Mouse (Mus musculus): ENCODE results near the gene Atp11a. TPM values are rescaled to one million over a fixed set of nuclear protein-coding genes. Genes with fewer than 3 reads are reported as not detected.

Gene Atp11a
- total RNA-seq, 2 experiments from 2014 or later: 87.1 to 88.6 TPM

DNA sequence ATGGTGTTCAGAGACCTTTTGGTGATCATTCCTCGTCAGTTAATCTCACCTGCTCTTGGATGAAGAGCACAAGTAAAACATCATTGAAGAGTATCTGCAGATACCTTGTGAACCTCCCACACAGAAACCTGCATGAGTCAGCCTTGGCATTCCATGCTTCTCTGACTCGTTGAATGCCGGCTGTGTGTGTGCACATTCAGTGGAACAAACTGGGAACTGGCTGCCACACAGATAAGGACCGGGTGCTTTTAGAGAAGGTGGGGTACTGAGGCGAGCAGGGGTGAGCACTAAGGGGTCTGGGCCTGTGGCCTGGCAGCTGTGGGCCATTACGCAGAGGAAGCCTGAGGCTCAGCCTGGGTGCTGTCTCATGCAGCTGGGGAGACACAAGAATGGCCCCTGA lies 11.9 kb downstream of the Atp11a start:
- intact Hi-C loops (cut with DNase I): no loop called here

DNA sequence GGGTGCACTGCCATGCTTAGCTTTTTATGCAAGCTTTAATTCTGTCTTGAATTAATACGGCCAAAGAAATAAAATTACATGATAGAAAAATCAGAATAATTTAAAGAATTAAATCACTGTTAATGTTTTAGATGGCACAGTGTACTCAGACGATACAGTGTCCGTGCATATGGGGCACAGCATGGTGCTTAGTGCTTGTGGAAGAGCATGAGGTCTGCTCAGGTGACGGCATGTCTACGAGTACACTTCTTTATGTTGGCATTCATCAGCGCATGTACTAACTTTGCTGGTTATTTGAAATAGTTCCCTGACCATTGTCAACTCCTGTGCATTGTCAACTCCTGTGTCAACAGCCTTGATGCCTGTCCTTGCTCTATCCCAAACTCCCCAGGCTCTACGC lies 12.5 kb downstream of the Atp11a start:
- intact Hi-C loops (cut with DNase I): no loop called here
- no peak for DNase-seq

More for the DNA sequence above, 11.9 kb downstream of the Atp11a start:
- DNase-seq: no peak

DNA sequence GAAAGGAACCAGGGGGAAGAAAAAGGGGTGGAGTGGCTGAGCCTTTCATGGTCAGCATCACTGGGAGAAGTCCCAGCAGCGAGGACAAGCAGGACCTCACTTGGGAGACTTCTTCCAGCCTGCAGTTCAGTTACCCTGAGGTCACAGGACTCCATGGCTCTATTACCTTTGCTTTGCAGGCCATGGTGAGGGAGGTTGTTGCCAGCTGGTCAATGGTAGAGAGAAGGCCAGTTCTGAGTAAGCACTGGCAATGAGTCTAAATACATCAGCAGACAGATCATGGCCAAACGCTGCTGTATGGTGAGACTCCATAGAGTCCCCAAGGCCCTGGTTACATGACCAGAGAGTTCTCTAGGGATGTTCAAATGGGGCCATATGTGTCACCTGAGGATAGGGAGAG lies 15.5 kb downstream of the Atp11a start:
- intact Hi-C loops (cut with DNase I): no loop called here
- DNase-seq: no peak

DNA sequence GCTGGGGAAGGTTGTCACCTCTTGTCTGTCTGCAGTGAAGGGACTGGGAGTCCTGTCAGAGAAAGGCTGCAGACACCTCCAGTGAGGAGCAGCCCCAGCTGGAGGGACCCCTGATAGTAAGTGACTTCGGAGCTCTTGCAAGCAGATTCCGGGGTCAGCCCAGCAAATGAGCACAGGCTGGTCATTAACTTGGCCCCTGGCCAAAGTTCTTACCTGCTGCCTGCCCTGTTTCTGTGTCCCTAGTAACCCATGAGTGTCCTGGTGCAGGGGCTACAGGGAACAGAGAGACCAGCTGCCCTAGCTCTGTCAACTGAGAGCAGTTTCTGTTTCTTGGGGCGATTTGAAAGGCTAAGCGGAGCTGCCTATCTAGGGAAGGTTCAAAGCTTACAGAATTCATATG lies 17.1 kb downstream of the Atp11a start:
- DNase-seq: no peak
- intact Hi-C loops (cut with DNase I): no loop called here

DNA sequence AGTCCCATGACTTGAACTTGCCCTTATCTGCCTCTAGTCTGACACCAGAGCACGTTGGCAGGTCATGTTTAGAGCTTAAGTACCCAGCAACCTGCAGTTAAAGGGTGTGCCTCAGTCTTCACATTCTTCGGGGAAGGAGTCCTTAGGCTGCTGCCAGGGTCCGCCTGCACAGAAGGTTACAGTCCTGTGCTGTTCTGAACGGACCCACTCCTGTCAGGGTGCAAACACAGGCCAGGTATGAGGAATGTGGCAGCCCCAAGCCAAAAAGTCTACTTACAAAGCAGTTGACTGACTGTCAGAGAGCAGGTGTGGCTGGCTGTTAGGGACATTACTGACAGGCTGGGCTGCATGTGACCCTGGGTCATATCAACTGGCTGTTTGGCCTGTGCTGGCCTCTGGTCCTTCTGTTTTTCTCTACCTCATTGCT lies 18.1 kb downstream of the Atp11a start:
- intact Hi-C loops (cut with DNase I): no loop called here
- peak; percentile 48 to 64 for DNase-seq

DNA sequence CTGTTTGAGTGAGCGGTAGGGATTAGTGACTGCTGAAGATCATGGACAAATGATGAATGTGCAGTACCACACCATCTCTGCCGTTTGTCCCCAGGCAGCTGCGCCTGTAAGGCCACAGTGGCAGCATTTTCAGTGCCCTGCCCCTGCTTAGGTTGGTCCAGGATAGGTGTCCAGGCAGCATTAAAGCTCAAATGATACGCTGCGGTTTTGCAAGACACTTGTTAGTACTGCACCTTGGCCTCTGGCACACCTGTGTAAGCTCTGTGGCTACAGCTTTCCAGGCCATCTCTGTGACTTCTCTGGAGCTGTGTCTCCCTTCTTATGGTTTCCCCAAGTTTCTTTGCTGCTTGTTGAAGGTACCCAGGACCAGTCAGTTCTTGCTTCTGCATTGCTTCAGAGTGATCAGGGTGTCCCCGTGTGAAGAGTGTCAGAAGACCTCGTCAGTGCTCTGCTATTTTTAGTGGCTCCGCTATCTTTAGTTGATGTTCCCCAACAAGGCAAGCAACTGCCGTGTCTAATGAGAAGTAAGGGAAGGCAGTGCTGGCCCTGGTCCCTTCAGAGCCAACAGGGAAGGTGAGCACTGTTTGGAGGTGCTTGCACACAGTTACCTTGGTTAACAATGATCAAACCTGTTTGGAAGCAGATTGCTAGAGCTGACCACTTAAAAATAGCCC lies 18.6 kb downstream of the Atp11a start:
- intact Hi-C loops (cut with DNase I): no loop called here
- peak; percentile 38 to 57 for DNase-seq

DNA sequence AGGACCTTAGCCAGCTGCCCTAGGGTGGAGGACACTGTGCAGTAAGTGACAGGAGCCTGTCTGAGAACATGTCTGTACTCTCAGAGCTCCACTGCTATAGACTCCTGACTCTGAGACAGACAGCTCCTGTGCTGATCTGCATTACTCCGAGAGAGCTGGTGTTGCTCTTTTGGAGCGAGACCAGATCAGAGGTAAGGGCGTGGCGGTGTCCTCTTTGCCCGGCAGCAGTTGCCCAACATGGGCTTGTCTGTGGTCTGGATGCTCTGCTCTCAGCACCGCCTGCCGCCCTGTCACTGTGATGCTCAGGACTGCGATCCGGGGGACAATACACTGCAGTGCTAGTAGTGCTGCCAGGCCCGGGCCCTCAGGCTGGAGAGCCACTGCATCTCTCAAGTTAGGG lies 19.4 kb downstream of the Atp11a start:
- DNase-seq: peak; percentile 50 to 61
- intact Hi-C loops (cut with DNase I): no loop called here

DNA sequence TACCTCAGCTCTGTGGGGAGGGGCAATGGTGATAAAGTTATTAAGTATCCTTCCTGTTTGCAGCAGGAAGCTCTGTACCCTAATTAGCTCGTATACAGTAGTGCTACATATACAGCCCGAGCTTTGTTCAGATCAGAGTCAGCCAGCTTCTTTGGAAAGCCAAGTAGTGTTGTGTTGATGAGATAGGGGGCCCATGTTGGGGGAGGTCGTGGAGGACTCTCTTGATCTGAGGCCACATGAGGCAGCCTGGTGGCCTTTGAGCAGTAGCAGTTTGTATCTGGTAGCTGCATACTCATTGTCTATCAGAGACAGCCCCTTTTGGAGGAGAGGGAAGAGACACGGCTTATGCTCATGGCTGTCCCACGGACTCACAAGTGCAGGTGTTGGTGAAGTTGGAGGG lies 20.4 kb downstream of the Atp11a start:
- intact Hi-C loops (cut with DNase I): no loop called here
- no peak for DNase-seq

DNA sequence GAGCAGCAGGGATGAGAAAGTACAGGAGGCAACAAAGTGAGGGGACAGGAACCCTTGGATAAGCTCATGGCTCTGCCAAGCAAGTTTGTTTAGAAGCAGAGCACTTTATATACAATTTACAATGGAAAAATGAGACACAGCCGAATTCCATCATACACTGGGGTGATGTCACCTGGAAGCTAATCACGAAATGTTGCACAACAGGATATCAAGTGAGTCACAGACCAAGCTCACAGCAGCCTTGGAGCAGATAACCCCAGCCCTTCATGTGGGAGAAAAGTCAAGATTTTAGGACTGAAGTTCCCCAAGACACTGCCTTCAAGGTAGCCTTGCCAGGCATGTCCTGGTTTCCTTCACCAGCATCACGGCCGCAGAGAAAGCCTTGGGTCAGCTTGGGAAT lies 22.7 kb downstream of the Atp11a start:
- peak; percentile 44 to 62 for DNase-seq
- intact Hi-C loops (cut with DNase I): no loop called here

DNA sequence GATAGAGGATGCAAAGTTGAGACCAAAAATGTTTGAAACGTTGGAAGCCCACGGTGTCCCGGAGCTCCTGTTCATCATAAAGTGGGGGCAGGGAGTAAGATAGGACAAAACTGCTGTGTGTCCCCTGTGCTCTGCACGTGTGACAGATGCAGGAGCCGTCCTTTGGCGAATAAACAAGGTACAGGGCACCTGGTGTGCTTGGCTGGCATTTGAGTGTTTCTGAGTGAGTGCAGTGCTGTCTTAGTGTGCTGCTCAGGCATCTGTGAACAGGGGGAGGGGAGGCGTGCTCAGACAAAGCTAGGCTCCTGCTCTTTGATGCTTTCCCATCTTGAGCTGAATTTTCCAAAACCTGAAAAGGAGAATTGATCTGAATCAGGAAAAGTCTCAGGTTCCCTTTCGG lies 28.7 kb downstream of the Atp11a start:
- intact Hi-C loops (cut with DNase I): no loop called here
- no peak for DNase-seq

DNA sequence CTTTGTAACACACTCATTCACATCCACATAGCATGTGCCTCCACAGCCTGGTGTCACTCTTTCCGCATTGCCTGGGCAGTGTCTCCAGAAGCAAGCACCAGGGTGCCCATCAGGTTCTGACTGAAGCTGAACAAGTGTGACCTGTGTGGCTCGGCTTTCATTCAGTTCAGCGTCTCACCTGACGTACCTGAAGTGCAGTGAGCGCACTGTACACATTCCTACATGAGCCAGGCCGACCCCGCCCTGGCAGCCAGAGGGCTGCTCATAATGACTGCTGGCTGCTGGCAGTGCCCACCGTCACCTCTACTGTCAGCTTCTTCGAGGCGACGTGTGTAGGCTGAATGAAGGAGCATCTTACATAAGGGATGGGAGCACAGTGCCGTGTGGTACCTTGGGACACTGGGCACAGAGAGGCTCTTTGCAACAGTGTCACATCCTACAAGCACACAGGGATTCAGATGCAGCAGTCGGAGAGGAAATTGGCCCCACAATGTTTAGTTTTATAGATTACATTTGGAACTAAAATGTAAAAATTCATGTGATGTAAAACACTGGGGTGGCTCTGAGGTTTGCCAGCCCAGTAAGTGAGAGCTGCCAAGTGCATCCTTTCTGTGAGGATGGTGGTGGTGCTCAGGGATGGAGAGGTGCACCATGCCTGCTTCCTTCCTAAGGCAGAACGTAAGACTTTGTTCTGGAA lies 29.6 kb downstream of the Atp11a start:
- no peak for DNase-seq
- intact Hi-C loops (cut with DNase I): no loop called here

DNA sequence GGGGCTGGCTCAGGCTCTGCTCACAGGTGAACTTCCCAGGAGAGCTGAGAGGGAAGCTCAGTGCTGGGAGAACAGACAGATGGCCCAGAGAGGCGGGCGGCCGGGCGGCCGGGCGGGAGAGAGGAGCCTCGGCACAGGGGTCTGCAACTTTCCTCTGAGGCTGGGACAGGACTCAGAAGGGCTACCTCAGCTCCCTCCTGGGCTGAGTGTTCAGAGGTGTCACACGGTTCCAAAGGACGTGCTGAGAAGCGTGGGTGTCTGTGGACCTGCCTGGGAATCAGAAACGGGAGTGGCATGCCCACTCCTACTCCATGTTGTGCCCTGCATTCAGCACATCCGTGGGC lies 30.1 kb downstream of the Atp11a start:
- intact Hi-C loops (cut with DNase I): no loop called here
- no peak for DNase-seq

DNA sequence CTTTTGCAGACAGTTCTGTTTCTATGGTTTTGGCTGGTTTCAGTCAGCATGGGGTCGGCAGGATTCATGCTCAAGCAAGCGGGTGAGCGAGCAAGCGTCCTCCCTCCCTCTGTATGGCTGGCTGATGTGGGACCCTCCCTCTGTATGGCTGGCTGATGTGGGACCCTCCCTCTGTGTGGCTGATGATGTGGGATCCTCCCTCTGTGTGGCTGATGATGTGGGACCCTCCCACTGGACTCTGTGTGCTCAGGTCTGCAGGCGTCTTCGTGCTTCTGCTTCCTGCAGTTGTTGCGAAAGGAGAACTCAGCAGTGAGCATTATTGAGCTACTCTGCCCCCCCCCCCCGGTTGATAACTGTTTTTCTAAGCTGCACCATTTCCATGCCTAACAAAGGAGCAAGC lies 30.6 kb downstream of the Atp11a start:
- intact Hi-C loops (cut with DNase I): no loop called here
- no peak for DNase-seq

DNA sequence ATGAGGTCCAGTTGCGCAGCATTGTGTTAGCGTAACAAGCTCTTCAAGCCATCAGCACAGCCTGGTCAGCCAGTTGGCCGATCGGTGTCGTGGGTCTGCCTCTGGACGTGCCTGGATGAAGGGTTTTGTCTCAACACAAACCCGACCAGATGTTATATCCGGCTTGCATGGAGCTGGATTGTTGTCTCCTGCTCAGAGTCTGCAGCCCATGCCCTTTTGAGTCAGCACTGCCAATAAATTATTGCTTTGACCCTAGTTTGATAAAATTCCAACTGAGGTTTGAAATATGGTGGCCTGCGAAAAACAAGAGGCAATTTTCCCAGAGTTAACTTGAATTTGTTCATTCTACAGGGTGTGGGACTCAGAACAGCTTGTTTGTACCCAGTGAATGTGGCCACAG lies 31.9 kb downstream of the Atp11a start:
- intact Hi-C loops (cut with DNase I): no loop called here
- no peak for DNase-seq

DNA sequence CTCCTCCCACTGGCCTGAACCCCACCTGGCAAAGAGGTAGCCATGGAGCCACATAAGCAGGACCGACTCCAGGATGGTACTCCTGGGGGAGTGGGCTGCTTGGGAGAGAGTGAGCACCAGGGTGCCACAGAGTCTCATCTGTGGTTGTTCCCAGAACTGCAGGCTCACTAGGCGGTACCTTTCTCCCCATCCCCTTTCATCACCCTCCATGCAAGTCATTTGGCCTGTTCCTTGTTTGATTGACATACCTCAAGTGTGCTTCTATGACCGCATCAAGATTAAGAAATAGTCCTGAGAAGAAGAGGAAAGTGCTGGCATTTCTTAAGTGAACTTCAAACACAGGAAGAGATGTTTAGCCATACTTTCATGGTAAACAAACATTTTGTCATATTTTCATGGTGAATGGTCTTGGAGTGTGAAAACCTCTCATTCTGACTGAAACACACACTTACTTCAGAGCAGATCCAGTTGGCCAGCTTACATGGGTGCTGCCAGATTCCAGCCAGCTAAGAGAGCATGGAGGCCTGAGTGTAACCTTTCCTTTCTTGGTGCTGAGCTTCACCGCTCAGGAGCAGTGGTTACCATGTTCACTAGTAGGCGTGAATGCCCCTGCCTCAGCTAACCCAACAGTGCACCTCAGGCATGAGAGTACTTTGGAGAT lies 38.3 kb downstream of the Atp11a start:
- intact Hi-C loops (cut with DNase I): no loop called here
- no peak for DNase-seq

DNA sequence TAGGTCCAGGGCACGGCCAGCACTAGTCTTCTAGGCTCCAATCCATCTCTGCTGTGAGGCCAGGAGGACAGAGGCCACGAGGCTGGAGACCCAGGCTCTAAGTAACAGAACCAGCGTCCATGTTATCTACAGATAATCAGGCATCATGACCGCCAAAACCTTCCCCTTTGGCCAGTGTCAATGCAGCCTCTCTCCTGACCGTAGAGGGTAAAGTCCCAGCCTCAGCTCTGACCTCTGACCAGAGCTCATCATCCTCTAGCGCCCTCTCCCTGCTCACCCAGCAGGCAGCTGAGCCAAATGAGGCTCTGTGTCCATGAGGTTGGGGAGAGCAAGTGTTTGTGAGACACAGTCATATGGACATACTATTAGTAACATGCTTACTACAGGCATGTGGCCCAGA lies 42.3 kb downstream of the Atp11a start:
- no peak for DNase-seq
- intact Hi-C loops (cut with DNase I): no loop called here

DNA sequence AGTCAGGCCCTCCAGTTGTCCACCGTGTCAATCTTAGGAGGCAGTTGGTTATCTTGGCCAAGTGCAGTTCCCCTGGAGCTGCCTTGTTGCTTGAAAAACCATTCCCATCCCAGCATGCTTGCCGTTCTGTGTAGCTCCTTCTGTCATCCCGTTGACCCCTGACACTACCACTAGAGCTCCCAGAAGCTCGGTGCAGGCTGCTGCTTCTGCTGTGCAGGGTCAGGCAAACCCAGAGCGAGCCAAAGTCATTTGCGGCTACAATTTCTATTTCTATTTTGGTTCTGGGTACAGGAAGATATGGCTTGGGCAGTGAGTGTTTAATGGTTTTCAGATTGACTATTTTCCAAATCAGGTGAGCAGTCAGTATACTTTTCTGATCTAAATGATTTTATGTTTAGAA lies 43.0 kb downstream of the Atp11a start:
- intact Hi-C loops (cut with DNase I): no loop called here

DNA sequence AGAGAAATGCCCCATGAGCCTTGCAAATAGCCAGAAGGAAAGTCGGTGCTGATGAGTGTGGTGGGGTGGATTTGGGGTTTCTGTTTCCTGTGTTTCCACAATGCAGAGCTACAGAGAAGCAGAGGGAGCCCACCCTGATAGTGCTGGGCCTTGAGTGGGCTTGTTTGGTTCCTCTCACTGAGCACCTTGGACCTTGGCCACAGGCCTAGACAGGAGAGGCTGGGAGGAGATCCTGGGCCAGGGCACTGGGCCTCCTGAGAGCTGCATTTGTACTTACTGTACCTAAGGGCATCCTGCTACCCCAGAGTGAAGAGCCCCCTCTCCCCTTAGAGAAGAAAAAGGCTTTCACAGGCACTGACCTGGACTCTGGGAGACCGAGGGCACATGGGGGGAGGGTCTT lies 43.4 kb downstream of the Atp11a start:
- DNase-seq: peak in 1 of 2 experiments; percentile 17
- intact Hi-C loops (cut with DNase I): no loop called here

More for the DNA sequence above, 43.0 kb downstream of the Atp11a start:
- peak; percentile 18 to 28 for DNase-seq

DNA sequence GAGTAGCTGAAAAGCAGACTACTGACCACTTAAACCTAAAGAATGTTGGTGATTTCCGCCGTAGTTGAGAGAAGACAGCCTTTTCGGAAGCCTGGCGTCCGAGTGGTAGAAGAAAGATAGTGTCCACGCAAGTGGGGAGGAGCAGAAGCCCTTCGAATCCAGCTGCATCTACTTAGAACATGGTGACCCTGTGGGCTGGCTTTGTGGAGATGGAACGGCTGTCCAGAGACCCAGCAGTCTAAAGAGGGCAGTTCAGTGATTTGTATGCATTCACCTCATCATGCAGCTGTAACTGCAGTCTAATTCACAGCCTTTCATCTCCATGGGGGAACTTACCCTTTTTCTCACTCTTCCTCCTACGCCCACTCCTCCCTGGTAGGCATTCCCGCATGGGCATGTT lies 44.8 kb downstream of the Atp11a start:
- intact Hi-C loops (cut with DNase I): no loop called here
- no peak for DNase-seq

DNA sequence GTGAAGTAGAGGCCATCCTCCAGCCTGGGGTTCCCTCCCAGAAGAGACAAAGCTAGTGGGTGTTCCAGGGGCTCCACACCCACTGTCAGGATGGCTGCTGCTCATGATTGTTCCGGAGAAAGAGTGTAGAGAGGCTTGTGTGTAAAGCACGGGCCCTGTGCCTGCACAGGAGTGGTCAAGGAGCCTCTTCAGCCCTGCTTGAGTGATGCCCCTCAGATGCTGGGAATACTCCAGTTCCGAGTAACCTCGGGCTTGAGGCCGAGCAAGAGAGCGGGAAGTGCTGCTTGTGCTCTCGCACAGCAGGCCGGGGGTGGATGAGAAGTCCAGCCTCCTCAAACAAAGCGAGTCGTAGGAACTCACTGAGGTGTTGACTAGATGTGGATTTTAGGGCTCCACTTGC lies 46.3 kb downstream of the Atp11a start:
- DNase-seq: no peak
- intact Hi-C loops (cut with DNase I): no loop called here

DNA sequence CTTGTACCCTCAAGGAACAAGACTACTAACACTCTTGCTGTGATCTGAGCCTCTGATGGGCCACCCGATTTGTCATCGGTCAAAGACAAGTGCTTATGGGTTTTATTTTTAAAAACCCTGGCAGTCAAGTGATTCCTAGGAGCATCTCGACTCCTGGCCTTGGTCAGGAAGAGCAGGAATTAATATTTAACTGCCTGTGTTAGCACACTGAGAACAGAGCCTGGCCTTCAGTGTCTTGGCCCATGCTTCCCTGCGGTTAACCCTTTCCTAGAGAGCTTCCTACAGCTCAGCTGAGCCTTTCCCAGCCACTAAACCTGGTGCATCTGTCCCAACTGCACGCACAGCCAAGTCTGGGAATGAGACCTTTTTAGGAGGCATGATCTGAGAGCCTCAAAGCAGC lies 48.1 kb downstream of the Atp11a start:
- intact Hi-C loops (cut with DNase I): no loop called here
- DNase-seq: no peak

DNA sequence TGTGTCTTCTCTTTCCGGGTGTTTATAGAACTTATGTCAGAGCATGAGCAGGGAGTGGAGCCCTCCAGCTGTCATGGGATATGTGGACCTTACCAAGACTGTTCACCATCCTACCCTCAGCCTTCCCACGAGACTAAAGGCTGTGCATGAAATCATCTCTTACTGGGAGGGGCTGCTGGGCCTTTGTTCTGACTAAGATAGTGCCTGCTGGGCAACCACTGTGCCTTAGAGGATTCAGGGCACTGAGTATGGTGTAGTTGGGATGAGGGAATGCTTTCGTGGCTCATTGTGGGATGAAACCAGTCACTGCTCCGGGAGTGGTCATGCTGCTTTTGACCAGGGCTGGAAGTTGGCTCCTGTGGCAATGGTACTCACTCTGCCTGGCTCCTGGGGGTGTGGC lies 48.8 kb downstream of the Atp11a start:
- no peak for DNase-seq

More for the DNA sequence above, 48.8 kb downstream of the Atp11a start:
- intact Hi-C loops (cut with DNase I): no loop called here
